Mouse (Mus musculus) lung, embryonic 16.5 days (tissue): ENCODE results near the gene Ap1m1. TPM values are rescaled to one million over a fixed set of nuclear protein-coding genes. Genes with fewer than 3 reads are reported as not detected.

ENCODE experiments used
- ATAC-seq: fragments of 200-750 bp; cut with Nextera tagmentation; 2 replicates; pipeline ENCODE4 v1.8.0; 2017; ENCODE audit warnings: low read depth, mild to moderate bottlenecking, moderate library complexity
- H3K27ac ChIP-seq: fragments of 300-500 bp; sonication (generic); 2 replicates; pipeline ENCODE4 v1.5.1; 2014; ENCODE audit warnings: mild to moderate bottlenecking, control low read depth, low read length
- H3K27me3 ChIP-seq: fragments of 300-500 bp; sonication (generic); 2 replicates; pipeline ENCODE4 v1.6.1; 2014; ENCODE audit warnings: low read depth, low read length, mixed read lengths; ENCODE audit not compliant: control insufficient read depth, insufficient read depth
- H3K36me3 ChIP-seq: fragments of 300-500 bp; sonication (generic); 2 replicates; pipeline ENCODE4 v1.6.1; 2014; ENCODE audit warnings: low read length; ENCODE audit not compliant: control insufficient read depth, insufficient read depth
- H3K4me1 ChIP-seq: fragments of 300-500 bp; sonication (generic); replicated peaks from 2 replicates; pipeline ENCODE4 v1.6.1; 2014; ENCODE audit warnings: low read length, mixed read lengths; ENCODE audit not compliant: control insufficient read depth, insufficient read depth
- H3K4me2 ChIP-seq: fragments of 300-500 bp; sonication (generic); 2 replicates; pipeline ENCODE4 v1.6.1; 2014; ENCODE audit warnings: low read depth, low read length, control low read depth
- H3K4me3 ChIP-seq: fragments of 300-500 bp; sonication (generic); 2 replicates; pipeline ENCODE4 v1.5.1; 2014; ENCODE audit warnings: mild to moderate bottlenecking, low read length, control low read depth
- H3K9ac ChIP-seq: fragments of 300-500 bp; sonication (generic); 2 replicates; pipeline ENCODE4 v1.6.1; 2014; ENCODE audit warnings: low read length, control low read depth
- H3K9me3 ChIP-seq: fragments of 300-500 bp; sonication (generic); 2 replicates; pipeline ENCODE4 v1.6.1; 2016; ENCODE audit warnings: low read length; ENCODE audit not compliant: control insufficient read depth
- WGBS: fragments of 180-500 bp; shearing (Covaris S2); extraction: QIAGEN DNeasy Blood & Tissue Kit; methylation state at CpG from one replicate; pipeline ENCODE4 v1.1.7; 2014; 5-methylcytosine and 5-hydroxymethylcytosine counted together
- polyA plus RNA-seq: library from polyadenylated mRNA; unstranded; fragments of >200 nt; fragmentation: Nextera tagmentation; extraction: Ambion mirVana; gene quantifications from 2 replicates; pipeline ENCODE4 v1.2.1, GENCODE M21; 2015

The Ap1m1 gene
- polyA plus RNA-seq: 98.3 and 101 TPM in 2 replicates

GRCm38 (mm10) chr8:72239499-72240402 lies at the start of gene Ap1m1:
Gene Ap1m1, plus strand, starts transcription at chr8:72240018.
- Histone ChIP-seq H3K4me2 (peak within 1 kb of the TSS; percentile 78), H3K9ac (peak within 1 kb of the TSS; percentile 80), H3K27me3 (no peaks in the 10 kb centered on the region), H3K36me3 (peaks cover 3% of the 10 kb centered on the region; the same call in 1 of the 2 replicates), H3K4me3 (peak within 1 kb of the TSS; percentile 81), H3K27ac (peak within 1 kb of the TSS; percentile 81), H3K4me1 (peaks cover 6% of the 10 kb centered on the region), H3K9me3 (no peaks in the 10 kb centered on the region)
- WGBS: under 1% methylated on average over 54 of the region's 54 CpGs
- peak; percentile 96 for ATAC-seq

GRCm38 (mm10) chr8:72190215-72190539 lies 49.6 kb upstream of the Ap1m1 start:
- H3K9me3 ChIP-seq: no peaks in the 10 kb centered on the region
- no peaks in the 10 kb centered on the region for H3K36me3 ChIP-seq
- H3K9ac ChIP-seq: no peak overlapping the region
- H3K4me2 ChIP-seq: no peak overlapping the region
- no peak overlapping the region for H3K4me3 ChIP-seq
- 49% methylated on average over 2 of the region's 2 CpGs for WGBS
- no peaks in the 10 kb centered on the region for H3K27me3 ChIP-seq
- H3K4me1 ChIP-seq: no peaks in the 10 kb centered on the region
- peak overlapping the region; percentile 93 for H3K27ac ChIP-seq
- ATAC-seq: no peak

- H3K27me3 ChIP-seq: no peaks in the 10 kb centered on the region
- H3K9me3 ChIP-seq: no peaks in the 10 kb centered on the region
- no peak overlapping the region for H3K27ac ChIP-seq
- no peak overlapping the region for H3K4me2 ChIP-seq
- H3K4me3 ChIP-seq: no peak overlapping the region
- no peak for ATAC-seq
- H3K36me3 ChIP-seq: no peaks in the 10 kb centered on the region
- H3K4me1 ChIP-seq: no peaks in the 10 kb centered on the region
- H3K9ac ChIP-seq: no peak overlapping the region
Measured at GRCm38 (mm10) chr8:72192065-72192464, 47.8 kb upstream of the Ap1m1 start.

GRCm38 (mm10) chr8:72197997-72198396 lies 41.8 kb upstream of the Ap1m1 start:
- H3K4me2 ChIP-seq: no peak overlapping the region
- H3K4me1 ChIP-seq: no peaks in the 10 kb centered on the region
- H3K36me3 ChIP-seq: no peaks in the 10 kb centered on the region
- ATAC-seq: no peak
- peaks cover 7% of the 10 kb centered on the region for H3K9me3 ChIP-seq
- H3K27ac ChIP-seq: no peak overlapping the region
- no peak overlapping the region for H3K4me3 ChIP-seq
- no peak overlapping the region for H3K9ac ChIP-seq
- no peaks in the 10 kb centered on the region for H3K27me3 ChIP-seq
- 50% methylated on average over 8 of the region's 8 CpGs for WGBS

- no peak for ATAC-seq
- Histone ChIP-seq H3K4me2 (no peak overlapping the region), H3K4me3 (no peak overlapping the region), H3K9me3 (peaks cover 5% of the 10 kb centered on the region), H3K36me3 (no peaks in the 10 kb centered on the region), H3K4me1 (no peaks in the 10 kb centered on the region), H3K9ac (no peak overlapping the region), H3K27me3 (no peaks in the 10 kb centered on the region), H3K27ac (no peak overlapping the region)
- WGBS: 68% methylated on average over 1 of the region's 1 CpGs
Measured at GRCm38 (mm10) chr8:72208582-72208981, 31.2 kb upstream of the Ap1m1 start.

GRCm38 (mm10) chr8:72210222-72210621 lies 29.6 kb upstream of the Ap1m1 start:
- Histone ChIP-seq H3K27ac (no peak overlapping the region), H3K4me1 (no peaks in the 10 kb centered on the region), H3K4me2 (no peak overlapping the region), H3K27me3 (no peaks in the 10 kb centered on the region), H3K9ac (no peak overlapping the region), H3K36me3 (no peaks in the 10 kb centered on the region), H3K4me3 (no peak overlapping the region), H3K9me3 (no peaks in the 10 kb centered on the region)
- WGBS: 65% methylated on average over 4 of the region's 4 CpGs
- ATAC-seq: no peak

GRCm38 (mm10) chr8:72210710-72211109 lies 29.1 kb upstream of the Ap1m1 start:
- Histone ChIP-seq H3K9ac (no peak overlapping the region), H3K27ac (no peak overlapping the region), H3K36me3 (no peaks in the 10 kb centered on the region), H3K4me1 (no peaks in the 10 kb centered on the region), H3K4me2 (no peak overlapping the region), H3K27me3 (no peaks in the 10 kb centered on the region), H3K4me3 (no peak overlapping the region), H3K9me3 (no peaks in the 10 kb centered on the region)
- no peak for ATAC-seq
- 47% methylated on average over 2 of the region's 2 CpGs for WGBS

- Histone ChIP-seq H3K36me3 (no peaks in the 10 kb centered on the region), H3K4me3 (no peak overlapping the region), H3K27ac (no peak overlapping the region), H3K4me1 (no peaks in the 10 kb centered on the region), H3K4me2 (no peak overlapping the region), H3K27me3 (no peaks in the 10 kb centered on the region), H3K9ac (no peak overlapping the region), H3K9me3 (no peaks in the 10 kb centered on the region)
- ATAC-seq: no peak
- 87% methylated on average over 1 of the region's 1 CpGs for WGBS
Measured at GRCm38 (mm10) chr8:72211846-72212245, 28.0 kb upstream of the Ap1m1 start.

- H3K27me3 ChIP-seq: no peaks in the 10 kb centered on the region
- ATAC-seq: no peak
- no peak within 1 kb of the TSS for H3K27ac ChIP-seq
- H3K9ac ChIP-seq: no peak within 1 kb of the TSS
- no peaks in the 10 kb centered on the region for H3K9me3 ChIP-seq
- 37% methylated on average over 4 of the region's 4 CpGs for WGBS
- no peaks in the 10 kb centered on the region for H3K36me3 ChIP-seq
- H3K4me2 ChIP-seq: no peak within 1 kb of the TSS
- no peak within 1 kb of the TSS for H3K4me3 ChIP-seq
- no peaks in the 10 kb centered on the region for H3K4me1 ChIP-seq
Measured at GRCm38 (mm10) chr8:72212751-72213150, 27.1 kb upstream of the Ap1m1 start, which contains the start of gene Cib3. Gene Cib3, minus strand, starts transcription at chr8:72212837.
